Mouse (Mus musculus) spleen, adult 12 weeks (tissue): ENCODE measurements around the gene Exosc3.

Source experiments
- DNase-seq: peaks from one replicate; pipeline ENCODE4 v3.0.0; 2022; ENCODE audit warnings: low spot score

Exosc3 gene

GRCm38 (mm10) chr4:45279981-45280548, 62.5 kb downstream of the Exosc3 start:
- peak; percentile 7 for DNase-seq

DNA sequence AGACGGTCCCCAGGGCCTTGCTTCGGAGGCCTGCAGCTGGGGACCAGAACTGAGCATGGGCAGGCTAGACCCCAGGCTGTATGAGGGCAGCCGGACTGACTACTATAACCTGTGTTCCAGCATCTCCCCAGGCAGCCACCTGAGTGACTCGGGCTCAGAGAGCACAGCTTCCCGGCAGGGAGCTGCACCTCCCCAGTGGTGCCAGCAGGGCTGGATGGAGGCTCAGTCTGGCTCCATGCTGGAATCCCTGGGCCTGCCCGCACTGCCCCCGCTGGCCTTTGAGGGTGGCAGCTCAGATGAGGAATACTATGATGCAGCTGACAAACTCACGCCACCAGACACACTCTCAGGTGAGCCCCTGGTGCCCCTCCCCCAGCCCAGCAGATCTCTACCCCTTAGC, 63.2 kb downstream of the Exosc3 start:
- DNase-seq, result no peak

GRCm38 (mm10) chr4:45275770-45276169, 66.8 kb downstream of the Exosc3 start:
- DNase-seq, result no peak

DNA sequence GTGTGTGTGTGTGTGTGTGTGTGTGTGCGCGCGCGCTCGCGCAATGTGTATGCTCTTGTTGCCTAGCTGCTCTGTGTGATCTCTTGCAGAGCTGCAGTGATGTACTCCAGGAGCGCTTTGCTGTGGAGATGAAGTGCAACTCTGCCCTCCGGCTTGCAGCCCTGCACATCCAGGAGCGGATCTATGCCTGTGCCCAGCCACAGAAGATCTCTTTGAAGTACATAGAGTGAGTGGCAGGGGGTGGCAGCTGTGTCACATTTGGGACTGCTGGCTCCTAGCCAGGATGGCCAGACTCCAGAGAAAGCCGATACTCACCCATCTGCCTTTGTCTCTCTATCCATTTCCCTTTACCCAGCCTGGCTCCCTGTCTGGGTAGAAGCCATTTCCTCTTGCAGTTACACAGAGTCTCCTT, 71.5 kb downstream of the Exosc3 start:
- no peak for DNase-seq

DNA sequence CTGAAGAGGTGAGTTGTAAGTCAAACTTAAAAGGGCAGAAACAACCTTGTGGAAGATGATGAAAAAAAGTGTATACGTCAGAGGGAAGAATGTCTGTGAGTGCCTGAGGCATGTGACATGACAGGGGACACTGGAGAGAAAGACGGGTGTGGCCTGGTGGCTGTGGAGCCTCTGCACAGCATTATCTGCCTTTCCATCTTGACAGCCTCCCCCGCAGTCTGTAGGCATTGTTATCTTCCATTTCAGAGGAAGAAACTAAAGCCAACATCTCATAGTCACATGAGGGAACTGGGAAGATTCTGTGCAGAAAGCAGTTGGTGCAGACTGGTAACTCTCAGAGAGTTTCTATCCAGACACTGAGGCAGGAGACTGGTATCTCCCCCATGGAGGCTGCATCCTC, 74.6 kb downstream of the Exosc3 start:
- no peak for DNase-seq
